Mouse (Mus musculus) megakaryocyte, embryonic 14.5 days (primary cell): Measurements from ENCODE around the gene Dusp6. TPM values are rescaled to one million over a fixed set of nuclear protein-coding genes. Genes with fewer than 3 reads are reported as not detected.

Experiments
- H3K27me3 ChIP-seq: replicated peaks from 2 replicates; pipeline ENCODE3; 2012; ENCODE audit warnings: inconsistent platforms
- H3K36me3 ChIP-seq: replicated peaks from 2 replicates; pipeline ENCODE3; 2012; ENCODE audit warnings: low read length, inconsistent platforms, mixed read lengths
- H3K4me1 ChIP-seq: 2 replicates; pipeline ENCODE4 v1.6.1; 2012; ENCODE audit warnings: inconsistent platforms
- H3K4me3 ChIP-seq: replicated peaks from 2 replicates; pipeline ENCODE3; 2012; ENCODE audit warnings: moderate library complexity, mild to moderate bottlenecking, inconsistent platforms
- H3K9me3 ChIP-seq: 2 replicates; pipeline ENCODE4 v1.6.1; 2012; ENCODE audit warnings: inconsistent platforms
- FLI1 ChIP-seq: IDR thresholded peaks from 2 replicates; pipeline ENCODE4 v1.6.1; 2012; ENCODE audit warnings: low read length, inconsistent platforms, mixed read lengths
- GATA1 ChIP-seq: IDR thresholded peaks from 3 replicates; pipeline ENCODE4 v1.6.1; 2012; ENCODE audit warnings: mixed read lengths, low read length, inconsistent platforms, borderline replicate concordance
- polyA plus RNA-seq: library from polyadenylated mRNA; stranded (reverse); fragments of >175 nt; gene quantifications from 2 replicates; pipeline ENCODE4 v1.2.3, GENCODE M21; 2012; ENCODE audit warnings: low replicate concordance; ENCODE audit not compliant: insufficient read depth

The Dusp6 gene
- polyA plus RNA-seq, 1 experiment, result 9.2 TPM

- H3K27me3 ChIP-seq, result no peaks in the 10 kb centered on the region
- peaks cover 27% of the 10 kb centered on the region for H3K4me1 ChIP-seq
- no peak overlapping the region for H3K4me3 ChIP-seq
- no peaks in the 10 kb centered on the region for H3K36me3 ChIP-seq
- no peaks in the 10 kb centered on the region for H3K9me3 ChIP-seq
- TF ChIP-seq FLI1 (no peak), GATA1 (no peak)
Observed at GRCm38 (mm10) chr10:99287206-99287605, 24.2 kb downstream of the Dusp6 start.

- no peaks in the 10 kb centered on the region for H3K27me3 ChIP-seq
- H3K4me1 ChIP-seq, result peaks cover 32% of the 10 kb centered on the region
- H3K9me3 ChIP-seq, result no peaks in the 10 kb centered on the region
- no peaks in the 10 kb centered on the region for H3K36me3 ChIP-seq
- TF ChIP-seq FLI1 (no peak), GATA1 (no peak)
- H3K4me3 ChIP-seq, result no peak overlapping the region
Observed at GRCm38 (mm10) chr10:99289176-99289575, 26.1 kb downstream of the Dusp6 start.

- TF ChIP-seq FLI1 (no peak), GATA1 (no peak)
- Histone ChIP-seq H3K9me3 (no peaks in the 10 kb centered on the region), H3K27me3 (no peaks in the 10 kb centered on the region), H3K4me3 (no peak overlapping the region), H3K4me1 (peaks cover 7% of the 10 kb centered on the region), H3K36me3 (no peaks in the 10 kb centered on the region)
Observed at GRCm38 (mm10) chr10:99293111-99293640, 30.1 kb downstream of the Dusp6 start.

- H3K4me3 ChIP-seq, result no peak overlapping the region
- H3K27me3 ChIP-seq, result peaks cover 10% of the 10 kb centered on the region
- no peaks in the 10 kb centered on the region for H3K9me3 ChIP-seq
- TF ChIP-seq GATA1 (no peak), FLI1 (no peak)
- peaks cover under 1% of the 10 kb centered on the region; the same call in 1 of the 2 replicates for H3K4me1 ChIP-seq
- no peaks in the 10 kb centered on the region for H3K36me3 ChIP-seq
Observed at GRCm38 (mm10) chr10:99297721-99298120, 34.7 kb downstream of the Dusp6 start.

GRCm38 (mm10) chr10:99298328-99299295, 35.6 kb downstream of the Dusp6 start:
- H3K9me3 ChIP-seq, result no peaks in the 10 kb centered on the region
- H3K4me3 ChIP-seq, result no peak overlapping the region
- H3K4me1 ChIP-seq, result no peaks in the 10 kb centered on the region
- peaks cover 16% of the 10 kb centered on the region for H3K27me3 ChIP-seq
- no peaks in the 10 kb centered on the region for H3K36me3 ChIP-seq
- TF ChIP-seq FLI1 (no peak), GATA1 (no peak)

- H3K36me3 ChIP-seq, result no peaks in the 10 kb centered on the region
- no peaks in the 10 kb centered on the region for H3K4me1 ChIP-seq
- TF ChIP-seq FLI1 (no peak), GATA1 (no peak)
- no peak overlapping the region for H3K4me3 ChIP-seq
- no peaks in the 10 kb centered on the region for H3K9me3 ChIP-seq
- peaks cover 16% of the 10 kb centered on the region for H3K27me3 ChIP-seq
Observed at GRCm38 (mm10) chr10:99299303-99299702, 36.3 kb downstream of the Dusp6 start.

- Histone ChIP-seq H3K36me3 (no peaks in the 10 kb centered on the region), H3K9me3 (no peaks in the 10 kb centered on the region), H3K4me3 (no peak overlapping the region), H3K4me1 (no peaks in the 10 kb centered on the region), H3K27me3 (peaks cover 16% of the 10 kb centered on the region)
- TF ChIP-seq GATA1 (no peak), FLI1 (no peak)
Observed at GRCm38 (mm10) chr10:99302051-99302450, 39.0 kb downstream of the Dusp6 start.

- no peak for TF ChIP-seq GATA1
- no peak for TF ChIP-seq FLI1
- H3K4me1 ChIP-seq, result peaks cover 7% of the 10 kb centered on the region; the same call in 1 of the 2 replicates
- peaks cover 11% of the 10 kb centered on the region for H3K27me3 ChIP-seq
- no peak overlapping the region for H3K4me3 ChIP-seq
- no peaks in the 10 kb centered on the region for H3K36me3 ChIP-seq
- no peaks in the 10 kb centered on the region for H3K9me3 ChIP-seq
Observed at GRCm38 (mm10) chr10:99308837-99309236, 45.8 kb downstream of the Dusp6 start.

GRCm38 (mm10) chr10:99309617-99310016, 46.6 kb downstream of the Dusp6 start:
- Histone ChIP-seq H3K4me1 (peaks cover 7% of the 10 kb centered on the region; the same call in 1 of the 2 replicates), H3K36me3 (no peaks in the 10 kb centered on the region)
- TF ChIP-seq FLI1 (no peak), GATA1 (no peak)

GRCm38 (mm10) chr10:99310204-99310603, 47.2 kb downstream of the Dusp6 start:
- no peaks in the 10 kb centered on the region for H3K9me3 ChIP-seq
- no peaks in the 10 kb centered on the region for H3K36me3 ChIP-seq
- TF ChIP-seq GATA1 (no peak), FLI1 (no peak)
- no peak overlapping the region for H3K4me3 ChIP-seq
- peaks cover 11% of the 10 kb centered on the region for H3K27me3 ChIP-seq
- peaks cover 7% of the 10 kb centered on the region; the same call in 1 of the 2 replicates for H3K4me1 ChIP-seq

More at GRCm38 (mm10) chr10:99309617-99310016, 46.6 kb downstream of the Dusp6 start:
- peaks cover 11% of the 10 kb centered on the region for H3K27me3 ChIP-seq
- H3K9me3 ChIP-seq, result no peaks in the 10 kb centered on the region
- no peak overlapping the region for H3K4me3 ChIP-seq
